Mouse (Mus musculus) hindbrain, embryonic 16.5 days (tissue): ENCODE measurements around the gene Vps52. TPM values are rescaled to one million over a fixed set of nuclear protein-coding genes. Genes with fewer than 3 reads are reported as not detected.

ENCODE experiments used
- ATAC-seq: fragments of 200-750 bp; cut with Nextera tagmentation; 2 replicates; pipeline ENCODE4 v1.8.0; 2017; ENCODE audit warnings: moderate TSS enrichment, moderate library complexity
- H3K27ac ChIP-seq: fragments of 300-500 bp; sonication (generic); 2 replicates; pipeline ENCODE4 v1.5.1; 2014; ENCODE audit warnings: low read depth, mild to moderate bottlenecking, control low read depth, low read length, moderate library complexity
- H3K27me3 ChIP-seq: fragments of 300-500 bp; sonication (generic); replicated peaks from 2 replicates; pipeline ENCODE4 v1.6.1; 2014; ENCODE audit warnings: low read length; ENCODE audit not compliant: control insufficient read depth, insufficient read depth
- H3K36me3 ChIP-seq: fragments of 300-500 bp; sonication (generic); 2 replicates; pipeline ENCODE4 v1.6.1; 2014; ENCODE audit warnings: mild to moderate bottlenecking, low read length, moderate library complexity, mixed read lengths; ENCODE audit not compliant: control insufficient read depth, insufficient read depth
- H3K4me1 ChIP-seq: fragments of 300-500 bp; sonication (generic); 2 replicates; pipeline ENCODE4 v1.6.1; 2014; ENCODE audit warnings: low read depth, low read length; ENCODE audit not compliant: control insufficient read depth, insufficient read depth
- H3K4me2 ChIP-seq: fragments of 300-500 bp; sonication (generic); 2 replicates; pipeline ENCODE4 v1.6.1; 2014; ENCODE audit warnings: mild to moderate bottlenecking, low read length, control low read depth, moderate library complexity
- H3K4me3 ChIP-seq: fragments of 300-500 bp; sonication (generic); 2 replicates; pipeline ENCODE4 v1.5.1; 2014; ENCODE audit warnings: mild to moderate bottlenecking, low read length, control low read depth, moderate library complexity
- H3K9ac ChIP-seq: fragments of 300-500 bp; sonication (generic); 2 replicates; pipeline ENCODE4 v1.6.1; 2014; ENCODE audit warnings: low read depth, mild to moderate bottlenecking, control low read depth, low read length, moderate library complexity
- H3K9me3 ChIP-seq: fragments of 300-500 bp; sonication (generic); 2 replicates; pipeline ENCODE4 v1.6.1; 2014; ENCODE audit warnings: mild to moderate bottlenecking, low read length, moderate library complexity; ENCODE audit not compliant: control insufficient read depth
- WGBS: fragments of 180-500 bp; shearing (Covaris S2); extraction: QIAGEN DNeasy Blood & Tissue Kit; methylation state at CpG from one replicate; pipeline ENCODE4 v1.1.7; 2014; 5-methylcytosine and 5-hydroxymethylcytosine counted together
- polyA plus RNA-seq: library from polyadenylated mRNA; unstranded; fragments of >200 nt; fragmentation: Nextera tagmentation; extraction: Ambion mirVana; gene quantifications from 2 replicates; pipeline ENCODE4 v1.2.1, GENCODE M21; 2015

Vps52 gene
- polyA plus RNA-seq, 1 experiment from 2014 or later, result 75.4 TPM

DNA sequence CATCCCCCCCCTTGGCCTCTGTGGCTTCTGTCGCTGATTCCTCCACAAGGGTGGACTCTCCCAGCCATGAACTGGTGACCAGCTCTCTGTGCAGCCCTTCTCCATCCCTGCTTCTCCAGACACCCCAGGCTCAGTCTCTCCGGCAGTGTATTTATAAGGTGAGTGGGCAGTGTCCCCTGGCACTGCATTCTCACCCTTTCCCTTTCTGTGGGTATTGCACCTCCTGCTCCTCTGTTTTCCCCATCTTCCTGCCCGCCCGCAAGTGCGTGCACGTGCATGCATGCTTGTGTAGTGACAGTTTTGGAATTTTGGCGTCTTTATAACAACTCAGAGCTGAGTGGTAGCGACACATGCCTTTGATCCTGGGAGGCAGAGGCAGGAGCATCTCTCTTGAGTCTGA, 41.7 kb upstream of the Vps52 start:
- no peak for ATAC-seq
- H3K27ac ChIP-seq, result no peak overlapping the region
- 0 out of 2 replicates have a peak, but pooled peaks cover 3% of the 10 kb centered on the region for H3K27me3 ChIP-seq
- no peak overlapping the region for H3K4me2 ChIP-seq
- H3K9ac ChIP-seq, result no peak overlapping the region
- no peak overlapping the region for H3K4me3 ChIP-seq
- no peaks in the 10 kb centered on the region for H3K9me3 ChIP-seq
- whole genome bisulfite sequencing, result 93% methylated on average over 8 of the region's 8 CpGs
- peaks cover 21% of the 10 kb centered on the region for H3K36me3 ChIP-seq
- H3K4me1 ChIP-seq, result peaks cover 23% of the 10 kb centered on the region

DNA sequence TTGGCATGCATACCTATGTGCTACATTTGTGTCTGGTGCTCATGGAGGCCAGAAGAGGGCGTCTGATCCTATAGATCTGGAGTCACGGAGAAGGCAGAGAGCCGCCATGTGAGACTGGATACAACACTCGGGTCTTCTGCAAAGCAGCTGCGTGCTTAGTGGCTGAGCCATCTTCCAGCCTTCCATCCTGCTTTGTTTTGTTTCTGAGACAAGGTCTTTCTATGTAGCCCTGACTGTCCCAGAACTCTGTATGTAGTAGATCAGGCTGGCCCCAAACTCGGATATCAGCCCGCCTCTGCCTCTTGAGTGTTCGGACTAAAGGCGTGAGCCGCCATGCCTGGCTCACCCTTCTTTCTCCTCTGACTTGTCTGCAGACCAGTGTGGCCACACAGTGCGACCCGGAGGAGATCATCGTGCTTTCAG, 40.6 kb upstream of the Vps52 start:
- WGBS, result 66% methylated on average over 13 of the region's 13 CpGs
- no peak overlapping the region; the same call in 1 of the 2 replicates for H3K4me3 ChIP-seq
- no peak overlapping the region for H3K9ac ChIP-seq
- H3K4me1 ChIP-seq, result peaks cover 31% of the 10 kb centered on the region
- ATAC-seq, result no peak
- H3K27ac ChIP-seq, result no peak overlapping the region
- H3K9me3 ChIP-seq, result no peaks in the 10 kb centered on the region
- H3K27me3 ChIP-seq, result 0 out of 2 replicates have a peak, but pooled peaks cover 3% of the 10 kb centered on the region
- peaks cover 21% of the 10 kb centered on the region for H3K36me3 ChIP-seq
- H3K4me2 ChIP-seq, result peak overlapping the region; percentile 57

DNA sequence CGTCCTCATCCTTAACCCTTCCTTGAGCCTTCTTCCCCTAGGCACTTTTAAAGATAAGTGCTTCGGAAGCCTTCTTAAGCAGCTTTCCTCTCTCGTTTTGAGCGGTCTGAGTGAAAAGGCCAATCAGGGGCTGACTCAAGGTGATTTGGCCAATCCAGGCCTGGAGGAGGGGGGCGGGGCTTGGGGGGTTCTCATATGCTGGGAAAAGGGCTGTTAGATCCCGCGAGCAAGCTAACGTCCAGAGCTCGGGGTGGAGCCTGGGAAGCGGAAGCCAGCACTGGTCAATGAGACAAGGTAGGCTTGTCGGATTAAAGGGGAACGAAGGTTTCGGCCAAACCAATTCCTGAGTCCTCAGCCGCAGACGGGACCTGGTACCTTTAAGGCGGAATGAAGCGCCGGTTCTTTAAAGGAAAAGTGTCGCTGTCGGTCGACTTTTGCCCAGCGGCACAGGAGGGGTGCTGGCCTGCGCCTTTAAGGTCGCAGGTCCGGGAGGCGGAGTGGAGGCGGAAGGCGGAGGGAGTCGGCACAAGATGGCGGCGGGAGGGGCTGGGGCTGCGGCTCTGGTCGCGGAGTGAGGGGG, 39.9 kb upstream of the Vps52 start, which contains the start of the genes Tapbp and Zbtb22:
TSS of gene Tapbp (plus strand) at position 229 of the 580 bp plus-strand sequence.
TSS of gene Zbtb22 (plus strand) at position 234 of the 580 bp plus-strand sequence.
- Histone ChIP-seq H3K36me3 (peaks cover 21% of the 10 kb centered on the region), H3K4me1 (peaks cover 30% of the 10 kb centered on the region), H3K27ac (peak within 1 kb of the TSS; percentile 87), H3K9me3 (no peaks in the 10 kb centered on the region), H3K27me3 (0 out of 2 replicates have a peak, but pooled peaks cover 3% of the 10 kb centered on the region), H3K4me3 (peak within 1 kb of the TSS; percentile 60), H3K9ac (peak within 1 kb of the TSS; percentile 75), H3K4me2 (peak within 1 kb of the TSS; percentile 57)
- peak; percentile 92 for ATAC-seq
- WGBS, result under 1% methylated on average over 31 of the region's 34 CpGs

DNA sequence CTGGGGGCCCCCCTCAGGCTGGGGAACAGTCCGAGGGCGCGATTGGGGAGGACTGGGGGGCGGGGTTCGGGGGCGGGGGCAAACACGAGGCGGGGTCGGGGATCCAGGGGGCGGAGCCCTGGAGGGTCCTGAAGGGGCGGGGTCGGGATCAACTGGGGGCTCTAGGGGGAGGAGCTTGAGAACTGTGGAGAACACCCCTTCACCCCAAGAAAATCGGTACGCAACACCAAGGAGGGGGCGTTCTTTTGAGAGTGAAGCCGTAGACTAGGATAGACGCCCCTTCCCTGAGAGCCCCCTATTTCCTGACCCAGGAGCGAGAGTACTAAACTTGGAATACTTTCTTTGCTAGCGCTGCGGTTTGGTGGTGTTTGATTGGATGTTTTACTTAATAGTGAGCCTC, 39.3 kb upstream of the Vps52 start:
- Histone ChIP-seq H3K4me2 (peak overlapping the region; percentile 57), H3K9me3 (no peaks in the 10 kb centered on the region), H3K4me1 (peaks cover 30% of the 10 kb centered on the region), H3K27me3 (0 out of 2 replicates have a peak, but pooled peaks cover 3% of the 10 kb centered on the region), H3K27ac (peak overlapping the region; percentile 87), H3K9ac (peak overlapping the region; percentile 75), H3K4me3 (peak overlapping the region; percentile 60), H3K36me3 (peaks cover 21% of the 10 kb centered on the region)
- ATAC-seq, result peak; percentile 2
- under 1% methylated on average over 20 of the region's 20 CpGs for WGBS

DNA sequence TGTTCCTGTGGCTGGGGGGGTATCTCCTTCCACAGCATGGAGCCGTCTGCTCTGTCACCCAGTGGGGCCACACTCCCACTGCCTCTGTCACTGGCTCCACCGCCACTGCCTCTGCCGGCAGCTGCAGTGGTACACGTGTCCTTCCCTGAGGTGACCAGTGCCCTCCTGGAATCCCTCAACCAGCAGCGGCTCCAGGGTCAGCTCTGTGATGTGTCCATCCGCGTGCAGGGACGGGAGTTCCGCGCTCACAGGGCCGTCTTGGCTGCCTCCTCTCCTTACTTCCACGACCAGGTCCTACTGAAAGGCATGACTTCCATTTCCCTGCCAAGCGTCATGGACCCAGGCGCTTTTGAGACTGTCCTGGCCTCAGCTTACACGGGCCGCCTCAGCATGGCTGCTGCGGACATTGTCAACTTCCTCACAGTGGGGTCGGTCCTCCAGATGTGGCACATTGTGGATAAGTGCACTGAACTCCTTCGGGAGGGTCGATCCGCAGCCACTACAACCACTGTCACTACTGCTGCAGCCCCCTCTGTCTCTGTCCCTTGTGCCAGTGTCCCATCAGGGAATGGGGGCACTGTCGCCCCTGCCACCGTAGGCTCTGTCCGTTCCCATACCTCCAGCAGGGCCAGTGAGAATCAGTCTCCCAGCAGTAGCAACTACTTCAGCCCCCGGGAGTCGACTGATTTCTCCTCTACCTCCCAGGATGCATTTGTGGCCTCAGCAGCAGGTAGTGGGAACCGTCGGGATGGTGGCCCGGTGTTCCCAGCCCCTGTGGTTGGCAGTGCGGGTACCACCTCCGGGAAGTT, 38.6 kb upstream of the Vps52 start:
- WGBS, result 70% methylated on average over 31 of the region's 31 CpGs
- peak overlapping the region; percentile 75 for H3K9ac ChIP-seq
- no peak for ATAC-seq
- 0 out of 2 replicates have a peak, but pooled peaks cover 3% of the 10 kb centered on the region for H3K27me3 ChIP-seq
- H3K4me1 ChIP-seq, result peaks cover 30% of the 10 kb centered on the region
- H3K27ac ChIP-seq, result no peak overlapping the region
- H3K4me2 ChIP-seq, result peak overlapping the region; percentile 57
- no peaks in the 10 kb centered on the region for H3K9me3 ChIP-seq
- H3K36me3 ChIP-seq, result peaks cover 19% of the 10 kb centered on the region
- H3K4me3 ChIP-seq, result peak overlapping the region; percentile 60

DNA sequence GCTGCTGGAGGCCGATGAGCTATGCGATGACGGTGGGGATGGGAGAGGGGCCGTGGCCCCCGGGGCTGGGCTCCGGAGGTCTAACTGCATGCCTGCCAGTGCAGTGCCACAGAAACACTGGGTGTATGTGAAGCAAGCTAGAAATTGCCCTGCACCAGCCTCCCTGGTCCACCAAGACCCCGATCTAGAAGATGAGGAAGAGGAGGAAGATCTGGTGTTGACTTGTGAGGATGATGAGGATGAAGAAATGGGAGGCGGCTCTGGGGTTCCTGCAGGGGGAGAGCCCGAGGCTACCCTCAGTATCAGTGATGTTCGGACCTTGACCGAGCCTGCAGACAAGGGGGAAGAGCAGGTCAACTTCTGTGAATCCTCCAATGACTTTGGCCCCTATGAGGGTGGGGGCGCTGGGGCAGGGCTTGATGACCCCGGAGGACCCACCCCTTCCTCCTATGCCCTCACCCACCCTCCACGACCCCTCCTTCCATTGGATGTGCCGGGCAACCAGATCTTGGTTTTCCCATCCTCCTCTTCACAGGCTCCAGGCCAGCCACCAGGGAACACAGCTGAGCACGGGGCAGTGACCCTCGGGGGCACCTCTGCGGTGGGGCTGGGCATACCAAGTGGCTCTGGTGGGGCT, 37.8 kb upstream of the Vps52 start:
- WGBS, result 81% methylated on average over 18 of the region's 18 CpGs
- Histone ChIP-seq H3K36me3 (peaks cover 13% of the 10 kb centered on the region), H3K27ac (no peak overlapping the region), H3K9ac (no peak overlapping the region), H3K9me3 (no peaks in the 10 kb centered on the region), H3K4me1 (peaks cover 30% of the 10 kb centered on the region), H3K4me2 (no peak overlapping the region), H3K27me3 (0 out of 2 replicates have a peak, but pooled peaks cover 3% of the 10 kb centered on the region), H3K4me3 (no peak overlapping the region)
- ATAC-seq, result no peak

DNA sequence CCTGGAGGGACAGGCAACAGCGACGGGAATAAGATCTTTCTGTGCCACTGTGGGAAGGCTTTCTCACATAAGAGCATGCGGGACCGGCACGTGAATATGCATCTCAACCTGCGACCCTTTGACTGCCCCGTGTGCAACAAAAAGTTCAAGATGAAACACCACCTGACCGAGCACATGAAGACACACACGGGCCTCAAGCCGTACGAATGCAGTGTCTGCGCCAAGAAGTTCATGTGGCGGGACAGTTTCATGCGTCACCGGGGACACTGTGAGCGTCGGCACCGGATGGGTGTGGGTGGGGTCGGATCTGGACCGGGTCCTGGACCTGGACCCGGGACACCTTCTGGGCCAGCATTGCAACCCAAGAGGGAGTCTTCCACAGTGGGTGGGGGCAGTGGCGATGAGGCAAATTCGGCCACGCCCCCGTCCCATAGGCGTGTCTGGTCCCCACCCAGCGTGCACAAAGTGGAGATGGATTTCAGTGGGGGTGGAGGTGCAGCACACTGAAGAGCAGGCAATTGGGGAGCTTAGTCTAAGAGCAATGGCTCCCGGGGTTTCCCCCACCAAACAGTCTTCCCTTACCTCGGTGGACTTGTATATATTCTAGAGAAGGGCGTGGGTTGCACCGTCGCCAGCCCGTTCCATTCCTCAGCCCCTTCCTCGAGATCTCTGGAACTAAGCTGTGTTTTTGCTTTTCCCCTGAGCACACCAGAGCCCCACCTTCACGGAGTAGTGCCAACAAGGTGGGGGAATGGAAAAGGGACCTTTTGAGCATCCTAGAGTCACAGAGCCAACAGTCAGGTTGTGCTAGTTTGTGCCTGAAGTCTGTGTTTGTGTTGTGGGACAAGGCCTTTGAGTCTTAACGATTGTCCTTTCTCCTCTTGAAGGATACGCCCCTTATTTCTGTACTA, 37.1 kb upstream of the Vps52 start:
- Histone ChIP-seq H3K36me3 (peaks cover 9% of the 10 kb centered on the region), H3K4me1 (peaks cover 30% of the 10 kb centered on the region), H3K4me3 (peak overlapping the region; percentile 49), H3K9me3 (no peaks in the 10 kb centered on the region), H3K27ac (no peak overlapping the region), H3K9ac (peak overlapping the region; percentile 63; the same call in 1 of the 2 replicates), H3K4me2 (peak overlapping the region; percentile 78), H3K27me3 (0 out of 2 replicates have a peak, but pooled peaks cover 3% of the 10 kb centered on the region)
- ATAC-seq, result no peak
- WGBS, result 59% methylated on average over 37 of the region's 37 CpGs
